Mouse (Mus musculus): ENCODE measurements around the gene Gpi1. TPM values are rescaled to one million over a fixed set of nuclear protein-coding genes. Genes with fewer than 3 reads are reported as not detected.

Gene Gpi1
- 445 and 778 TPM in 2 replicates for polyA plus RNA-seq (2012; ENCODE audit: low replicate concordance)

DNA sequence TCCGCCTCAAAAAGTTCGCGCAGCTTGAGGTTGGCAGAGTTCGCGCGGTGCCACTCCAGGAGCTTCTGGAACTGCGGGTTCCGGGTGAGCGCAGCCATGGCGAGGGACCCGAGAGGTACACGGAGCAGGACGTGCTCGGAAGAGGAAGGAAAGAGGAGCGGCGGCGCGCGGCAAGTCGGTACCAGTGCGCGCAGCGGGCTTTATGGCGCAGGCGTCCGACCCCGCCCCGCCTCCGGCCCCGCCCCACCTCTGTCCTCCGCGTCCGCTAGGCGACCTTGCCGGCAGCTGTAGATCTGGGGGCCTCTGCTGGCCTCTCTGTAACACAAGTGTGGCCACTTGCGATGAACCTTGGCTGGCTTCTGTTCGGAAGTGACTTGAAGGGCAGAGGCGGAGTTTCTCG, at the start of gene Gpi1:
Gpi1 (minus strand) TSS at position 221 of the 400 bp plus-strand sequence.

GRCm38 (mm10) chr7:34250738-34251137, 20.6 kb upstream of the Gpi1 start, which contains the start of gene Gm6096:
Gene Gm6096, plus strand, starts transcription at chr7:34251038.

DNA sequence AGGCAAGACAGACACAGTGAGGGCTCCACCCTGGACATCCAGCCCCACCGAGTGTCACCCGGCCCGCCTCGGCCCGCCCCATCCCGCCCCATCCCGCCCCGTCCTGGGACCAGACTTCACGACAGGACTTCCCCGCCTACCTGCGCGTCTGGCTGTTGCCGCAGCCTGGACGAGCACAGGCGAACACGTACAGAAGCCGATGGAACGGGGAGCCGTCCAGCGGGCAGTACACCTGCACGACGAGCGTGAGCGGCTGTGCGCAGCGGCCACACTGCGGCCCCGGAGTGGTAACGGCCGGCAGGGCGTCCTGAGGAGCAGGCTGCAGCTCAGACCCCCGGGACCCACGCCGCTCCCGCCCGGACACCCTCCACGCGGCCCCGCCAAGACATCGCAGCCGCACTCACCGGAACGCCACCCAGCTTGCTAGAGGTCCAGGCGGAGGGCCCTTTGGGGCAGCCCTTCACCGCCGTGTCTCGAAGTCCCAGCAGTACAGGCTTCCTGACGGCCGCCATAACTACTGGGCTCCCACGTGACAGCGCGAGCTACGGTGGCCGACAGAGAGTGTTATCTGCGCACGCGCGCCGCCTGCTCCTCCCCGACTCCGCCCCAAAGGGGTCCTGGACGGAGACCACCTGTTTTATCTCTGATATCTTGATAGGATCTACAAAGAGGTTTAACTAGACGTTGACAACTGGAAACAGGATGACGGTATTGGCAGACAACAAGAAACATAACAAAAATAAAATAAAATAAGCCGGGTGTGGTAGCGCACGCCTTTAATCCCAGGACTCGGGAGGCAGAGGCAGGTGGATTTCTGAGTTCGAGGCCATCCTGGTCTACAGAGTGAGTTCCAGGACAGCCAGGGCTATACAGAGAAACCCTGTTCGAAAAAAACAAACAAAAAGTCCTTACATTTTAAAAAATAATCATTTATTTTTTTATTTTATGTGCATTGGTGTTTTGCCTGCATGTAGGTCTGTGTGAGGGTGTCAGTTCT, 33.7 kb downstream of the Gpi1 start, which contains the start of gene Pdcd2l:
Pdcd2l (minus strand) TSS at position 530 of the 997 bp plus-strand sequence.

DNA sequence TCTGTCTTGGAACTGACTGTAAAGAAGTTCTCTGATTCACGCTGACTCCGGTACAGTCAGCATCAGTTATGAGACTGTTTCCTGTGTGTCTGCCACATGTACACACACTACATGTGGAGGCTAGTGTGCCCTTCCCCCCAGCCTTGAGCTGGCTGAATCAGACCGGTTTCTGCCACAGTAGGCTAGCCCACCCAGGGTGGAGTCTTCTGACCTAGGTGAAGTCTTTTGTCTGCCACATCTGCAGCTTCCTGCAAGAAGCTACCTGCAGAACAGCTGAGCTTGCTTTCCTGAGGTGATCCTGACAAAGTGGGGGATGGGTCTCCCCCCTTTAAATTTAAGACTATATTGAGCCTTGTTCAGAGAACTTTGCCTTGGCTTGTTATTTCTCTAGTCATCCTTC, 60.7 kb downstream of the Gpi1 start, which contains the start of gene Uba2:
Uba2 (minus strand) TSS at position 146 of the 400 bp plus-strand sequence.

Other genes with a start within 250 kb of the Gpi1 start
- not detected in 2 replicates for gene Scgb2b27, start 216.4 kb downstream of the Gpi1 start, polyA plus RNA-seq (2012; ENCODE audit: low replicate concordance)
- not detected in 2 replicates for gene Scgb1b27, start 208.9 kb downstream of the Gpi1 start, polyA plus RNA-seq (2012; ENCODE audit: low replicate concordance)
- gene Scgb1b30, start 134.9 kb downstream of the Gpi1 start, polyA plus RNA-seq (2012; ENCODE audit: low replicate concordance): not detected in 2 replicates
- 2.6 and 3.6 TPM in 2 replicates for gene Wtip, start 97.1 kb downstream of the Gpi1 start, polyA plus RNA-seq (2012; ENCODE audit: low replicate concordance)
- gene Uba2, start 60.7 kb downstream of the Gpi1 start, polyA plus RNA-seq (2012; ENCODE audit: low replicate concordance): 12.7 and 14.3 TPM in 2 replicates
- 5.6 and 10.0 TPM in 2 replicates for gene Pdcd2l, start 33.7 kb downstream of the Gpi1 start, polyA plus RNA-seq (2012; ENCODE audit: low replicate concordance)
- not detected in 2 replicates for gene Gm6096, start 20.7 kb upstream of the Gpi1 start, polyA plus RNA-seq (2012; ENCODE audit: low replicate concordance)
- gene 4931406P16Rik, start 83.2 kb upstream of the Gpi1 start, polyA plus RNA-seq (2012; ENCODE audit: low replicate concordance): 19.2 and 25.2 TPM in 2 replicates
- gene Lsm14a, start 163.0 kb upstream of the Gpi1 start, polyA plus RNA-seq (2012; ENCODE audit: low replicate concordance): 29.3 and 36.2 TPM in 2 replicates